Mouse (Mus musculus) liver, embryonic 14.5 days (tissue): ENCODE measurements around the gene Tmem151b.

Experiments used
- CTCF ChIP-seq: IDR thresholded peaks from 2 replicates; pipeline ENCODE4 v1.5.1; 2016; ENCODE audit warnings: antibody characterized with exemption, low read depth, control low read depth
- EP300 ChIP-seq: IDR thresholded peaks from 2 replicates; pipeline ENCODE4 v1.6.1; 2016; ENCODE audit warnings: antibody characterized with exemption, low read depth

DNA sequence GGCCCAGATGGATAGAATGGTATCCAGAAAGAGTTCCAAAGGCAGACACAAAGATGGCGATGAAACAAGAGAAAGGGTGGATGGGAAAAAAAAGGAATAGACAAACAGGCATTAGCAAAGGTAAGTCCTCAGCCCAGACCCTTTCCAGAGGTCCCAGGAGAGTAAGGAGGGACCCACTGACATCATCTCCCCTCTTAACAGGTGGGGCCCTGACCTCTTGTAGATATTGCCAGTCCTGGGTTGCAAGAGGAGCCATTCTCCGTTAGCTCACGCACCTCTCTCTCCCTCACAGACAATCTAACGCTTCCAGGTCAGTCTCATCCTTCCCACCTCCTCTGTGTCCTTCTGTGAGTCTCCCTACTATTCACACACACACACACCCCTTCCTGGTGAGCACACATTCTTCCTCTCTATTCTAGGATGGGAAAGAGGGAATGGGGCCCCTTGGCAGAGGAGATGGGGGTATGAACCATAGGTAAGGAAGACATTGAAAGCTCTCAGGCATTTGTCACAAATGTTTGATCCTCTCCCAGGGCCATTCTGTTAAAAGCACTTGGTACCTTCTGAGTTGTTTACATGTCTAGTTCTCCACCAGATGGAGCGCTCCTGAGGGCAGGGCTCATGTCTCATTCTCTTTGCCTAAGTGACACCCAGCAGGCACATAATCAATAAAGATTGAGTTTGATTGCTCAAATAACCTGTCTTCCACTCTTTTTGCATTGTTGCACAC is 1.9 kb downstream of the Tmem151b start:
- TF ChIP-seq CTCF (no peak), EP300 (no peak)
